Mouse (Mus musculus): Measurements from ENCODE around the gene Gtf2f2.

- TF ChIP-seq FLI1 (IDR thresholded peaks at IDR 0.05; ENCODE audit: low read length): no peak
- no peak for TF ChIP-seq GATA1 (IDR thresholded peaks at IDR 0.05; ENCODE audit: borderline replicate concordance, low read length)
Measured at GRCm38 (mm10) chr14:76024641-76025040, 14.0 kb upstream of the Gtf2f2 start.
